Mouse (Mus musculus): Measurements from ENCODE around the gene Ecpas. TPM values are rescaled to one million over a fixed set of nuclear protein-coding genes. Genes with fewer than 3 reads are reported as not detected.

Gene Ecpas
- polyA plus RNA-seq, 1 experiment from 2014 or later = 45.6 TPM

DNA sequence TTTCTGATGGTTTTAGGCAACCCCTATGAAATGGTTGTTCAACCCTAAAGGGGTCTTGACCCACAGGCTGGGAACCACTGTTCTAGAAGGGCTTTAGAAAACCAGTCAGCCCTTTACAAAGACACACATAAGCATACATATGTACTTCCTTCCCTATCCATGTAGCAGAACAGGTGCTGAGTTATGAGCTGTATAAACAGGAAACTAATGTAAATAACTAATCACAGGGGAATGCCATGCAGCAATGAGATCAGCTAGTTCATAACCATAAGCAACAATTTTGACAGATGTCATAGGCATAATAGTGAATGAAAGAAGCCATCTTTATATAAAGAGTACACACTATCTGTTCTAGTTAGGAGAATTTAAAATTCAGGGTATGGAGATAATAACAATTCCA is 29.1 kb upstream of the Ecpas start:
- Histone ChIP-seq H3K4me1 (ENCODE audit: control insufficient read depth, insufficient read depth, low read length) (peaks cover 6% of the 10 kb centered on the region; the same call in 1 of the 2 replicates), H3K36me3 (ENCODE audit: control insufficient read depth, insufficient read depth, low read length) (no peaks in the 10 kb centered on the region), H3K27me3 (ENCODE audit: control insufficient read depth, insufficient read depth, low read length) (no peaks in the 10 kb centered on the region), H3K4me2 (ENCODE audit: low read depth, severe bottlenecking) (no peak overlapping the region), H3K27ac (replicated peaks; ENCODE audit: low read depth, low read length) (no peak overlapping the region), H3K4me3 (ENCODE audit: low read depth, low read length) (no peak overlapping the region), H3K9me3 (ENCODE audit: control insufficient read depth, low read length) (no peaks in the 10 kb centered on the region), H3K9ac (ENCODE audit: low read length) (no peak overlapping the region)
- DNase-seq (ENCODE audit: low spot score) (no peak), ATAC-seq (ENCODE audit: insufficient number of reproducible peaks, low FRiP score, low TSS enrichment, low read depth) (no peak)

DNA sequence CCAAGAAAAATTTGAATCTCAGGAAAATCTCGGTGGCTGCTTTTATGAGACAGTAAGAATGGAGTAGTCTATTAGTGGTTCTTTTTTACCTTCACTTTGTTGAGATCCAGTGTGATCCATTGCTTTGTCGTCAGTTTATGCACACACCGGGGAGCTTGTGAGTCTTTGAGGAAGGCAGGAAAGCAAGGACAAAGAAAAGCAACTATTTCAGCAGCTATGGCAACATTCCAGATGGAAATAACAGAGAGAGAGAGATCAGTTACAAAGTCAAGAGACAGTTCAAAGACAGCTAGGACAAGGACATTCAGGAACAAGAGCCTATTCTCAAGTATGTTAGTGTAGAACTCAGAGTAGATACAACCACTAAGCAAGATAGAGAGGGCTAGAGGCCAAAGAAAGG is 23.3 kb upstream of the Ecpas start:
- ATAC-seq (ENCODE audit: insufficient number of reproducible peaks, low FRiP score, low TSS enrichment, low read depth) (no peak), DNase-seq (ENCODE audit: low spot score) (no peak)
- no peaks in the 10 kb centered on the region for H3K9me3 ChIP-seq (ENCODE audit: control insufficient read depth, low read length)
- H3K4me3 ChIP-seq (ENCODE audit: low read depth, low read length) = no peak overlapping the region
- H3K4me1 ChIP-seq (ENCODE audit: control insufficient read depth, insufficient read depth, low read length) = no peaks in the 10 kb centered on the region
- H3K36me3 ChIP-seq (ENCODE audit: control insufficient read depth, insufficient read depth, low read length) = no peaks in the 10 kb centered on the region
- no peak overlapping the region for H3K27ac ChIP-seq (replicated peaks; ENCODE audit: low read depth, low read length)
- 80% methylated on average over 3 of the region's 3 CpGs for WGBS
- no peak overlapping the region for H3K4me2 ChIP-seq (ENCODE audit: low read depth, severe bottlenecking)
- no peaks in the 10 kb centered on the region for H3K27me3 ChIP-seq (ENCODE audit: control insufficient read depth, insufficient read depth, low read length)
- no peak overlapping the region for H3K9ac ChIP-seq (ENCODE audit: low read length)

DNA sequence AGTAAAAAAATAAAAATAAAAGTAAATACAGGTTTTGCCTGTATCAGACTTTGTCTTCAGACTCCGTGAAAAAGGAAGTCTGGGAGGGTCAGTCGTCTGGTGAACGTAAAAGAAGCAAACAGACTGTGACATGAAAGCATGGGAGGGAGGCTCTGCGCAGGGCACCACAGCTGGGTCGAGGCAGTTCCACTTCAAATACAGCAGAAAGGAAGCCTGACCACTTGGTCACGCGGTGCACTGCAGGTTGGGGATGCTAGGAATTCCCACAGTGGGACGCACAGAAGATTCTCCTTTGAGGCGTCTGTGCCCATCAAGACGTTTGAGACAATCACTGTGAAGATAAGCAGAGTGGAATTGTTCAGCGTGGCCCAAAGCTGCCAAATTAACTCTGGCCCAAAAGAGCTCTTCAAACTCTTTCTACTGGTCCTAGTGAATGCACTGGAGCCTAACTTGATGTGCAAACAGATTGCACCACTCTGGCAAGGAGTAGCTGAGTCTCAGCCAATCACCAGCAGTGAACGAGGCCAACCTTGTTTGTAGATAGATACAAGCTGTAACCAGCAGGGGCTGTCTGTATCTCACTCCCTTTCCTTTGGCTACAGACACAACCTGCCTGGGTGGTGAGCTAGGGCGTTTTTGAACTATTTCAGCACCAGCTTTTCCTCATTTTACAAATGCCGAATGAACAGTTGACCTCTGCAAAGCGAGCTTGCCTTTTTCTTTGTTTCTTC is 22.4 kb upstream of the Ecpas start:
- Histone ChIP-seq H3K4me3 (ENCODE audit: low read depth, low read length) (no peak overlapping the region), H3K4me1 (ENCODE audit: control insufficient read depth, insufficient read depth, low read length) (no peaks in the 10 kb centered on the region), H3K27ac (replicated peaks; ENCODE audit: low read depth, low read length) (no peak overlapping the region), H3K27me3 (ENCODE audit: control insufficient read depth, insufficient read depth, low read length) (no peaks in the 10 kb centered on the region), H3K9ac (ENCODE audit: low read length) (no peak overlapping the region), H3K36me3 (ENCODE audit: control insufficient read depth, insufficient read depth, low read length) (no peaks in the 10 kb centered on the region), H3K4me2 (ENCODE audit: low read depth, severe bottlenecking) (no peak overlapping the region), H3K9me3 (ENCODE audit: control insufficient read depth, low read length) (no peaks in the 10 kb centered on the region)
- ATAC-seq (ENCODE audit: insufficient number of reproducible peaks, low FRiP score, low TSS enrichment, low read depth) = no peak
- WGBS = 49% methylated on average over 15 of the region's 15 CpGs
- DNase-seq (ENCODE audit: low spot score) = no peak

DNA sequence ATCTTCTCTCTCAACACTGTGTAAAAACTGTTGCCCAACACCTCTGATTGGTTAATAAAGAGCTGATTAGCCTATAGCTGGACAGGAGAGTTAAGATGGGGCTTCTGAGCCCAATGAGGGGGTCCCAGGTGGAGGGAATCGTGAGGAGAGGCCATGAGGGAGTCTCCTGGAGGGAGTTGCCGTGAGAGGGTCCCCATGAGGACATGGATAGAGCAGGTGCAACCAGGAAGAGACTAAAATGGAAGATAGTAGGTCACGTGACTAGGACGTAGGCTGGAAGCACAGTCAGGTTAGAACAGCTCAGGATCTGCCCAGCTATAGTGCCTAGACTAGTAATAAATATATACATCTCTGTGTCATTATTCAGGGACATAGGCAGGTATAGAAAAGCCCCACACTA is 21.8 kb upstream of the Ecpas start:
- no peak overlapping the region for H3K4me2 ChIP-seq (ENCODE audit: low read depth, severe bottlenecking)
- no peaks in the 10 kb centered on the region for H3K9me3 ChIP-seq (ENCODE audit: control insufficient read depth, low read length)
- no peak overlapping the region for H3K9ac ChIP-seq (ENCODE audit: low read length)
- no peak overlapping the region for H3K4me3 ChIP-seq (ENCODE audit: low read depth, low read length)
- no peaks in the 10 kb centered on the region for H3K36me3 ChIP-seq (ENCODE audit: control insufficient read depth, insufficient read depth, low read length)
- no peak for DNase-seq (ENCODE audit: low spot score)
- no peaks in the 10 kb centered on the region for H3K27me3 ChIP-seq (ENCODE audit: control insufficient read depth, insufficient read depth, low read length)
- ATAC-seq (ENCODE audit: insufficient number of reproducible peaks, low FRiP score, low TSS enrichment, low read depth) = no peak
- H3K4me1 ChIP-seq (ENCODE audit: control insufficient read depth, insufficient read depth, low read length) = no peaks in the 10 kb centered on the region
- no peak overlapping the region for H3K27ac ChIP-seq (replicated peaks; ENCODE audit: low read depth, low read length)
- WGBS = 80% methylated on average over 4 of the region's 4 CpGs

DNA sequence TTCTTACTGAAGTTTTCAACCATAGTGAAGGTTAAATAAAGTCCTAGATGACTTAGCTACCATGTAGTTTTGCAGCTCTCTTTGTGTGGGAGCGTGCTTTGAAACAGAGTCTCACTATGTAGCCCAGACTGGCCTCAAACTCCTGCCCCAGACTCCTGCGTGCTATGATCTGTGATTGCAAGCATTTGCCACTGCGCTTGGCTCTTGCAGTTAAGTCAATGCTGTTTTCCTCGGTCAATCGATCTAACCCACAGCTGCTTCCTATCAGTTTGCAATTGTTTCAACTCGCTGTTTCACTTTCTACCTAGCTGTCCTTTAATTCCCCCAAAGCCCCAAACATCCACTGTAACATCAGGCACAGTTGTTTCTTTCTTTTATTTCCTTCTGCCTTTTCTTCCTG is 20.0 kb upstream of the Ecpas start:
- no peaks in the 10 kb centered on the region for H3K4me1 ChIP-seq (ENCODE audit: control insufficient read depth, insufficient read depth, low read length)
- H3K4me3 ChIP-seq (ENCODE audit: low read depth, low read length) = no peak overlapping the region
- no peak overlapping the region for H3K4me2 ChIP-seq (ENCODE audit: low read depth, severe bottlenecking)
- no peaks in the 10 kb centered on the region for H3K27me3 ChIP-seq (ENCODE audit: control insufficient read depth, insufficient read depth, low read length)
- no peaks in the 10 kb centered on the region for H3K9me3 ChIP-seq (ENCODE audit: control insufficient read depth, low read length)
- no peak for ATAC-seq (ENCODE audit: insufficient number of reproducible peaks, low FRiP score, low TSS enrichment, low read depth)
- no peak overlapping the region for H3K9ac ChIP-seq (ENCODE audit: low read length)
- WGBS = 78% methylated on average over 6 of the region's 6 CpGs
- DNase-seq (ENCODE audit: low spot score) = no peak
- no peak overlapping the region for H3K27ac ChIP-seq (replicated peaks; ENCODE audit: low read depth, low read length)
- H3K36me3 ChIP-seq (ENCODE audit: control insufficient read depth, insufficient read depth, low read length) = no peaks in the 10 kb centered on the region

DNA sequence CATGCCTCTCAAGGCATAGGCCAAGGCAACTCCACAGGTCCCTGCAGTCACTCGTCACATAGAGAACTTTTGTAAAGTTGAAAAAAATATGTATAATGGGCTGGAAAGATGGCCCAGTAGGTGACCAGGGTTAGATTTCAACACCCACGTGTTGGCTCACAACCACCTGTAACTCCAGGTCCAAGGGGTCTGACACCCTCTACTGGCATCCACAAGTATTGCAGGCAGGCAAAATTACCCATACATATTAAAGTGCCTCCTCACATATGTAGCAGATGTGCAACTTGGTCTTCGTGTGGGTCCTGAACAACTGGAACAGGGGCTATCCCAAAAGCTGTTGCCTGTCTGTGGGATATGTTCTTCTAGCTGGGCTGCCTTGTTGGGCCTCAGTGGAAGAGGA is 15.1 kb upstream of the Ecpas start:
- DNase-seq (ENCODE audit: low spot score) (no peak), ATAC-seq (ENCODE audit: insufficient number of reproducible peaks, low FRiP score, low TSS enrichment, low read depth) (no peak)
- H3K36me3 ChIP-seq (ENCODE audit: control insufficient read depth, insufficient read depth, low read length) = no peaks in the 10 kb centered on the region
- H3K4me3 ChIP-seq (ENCODE audit: low read depth, low read length) = no peak overlapping the region
- H3K4me2 ChIP-seq (ENCODE audit: low read depth, severe bottlenecking) = no peak overlapping the region
- no peak overlapping the region for H3K27ac ChIP-seq (replicated peaks; ENCODE audit: low read depth, low read length)
- no peak overlapping the region for H3K9ac ChIP-seq (ENCODE audit: low read length)
- H3K9me3 ChIP-seq (ENCODE audit: control insufficient read depth, low read length) = no peaks in the 10 kb centered on the region
- 63% methylated on average over 3 of the region's 3 CpGs for WGBS
- no peaks in the 10 kb centered on the region for H3K4me1 ChIP-seq (ENCODE audit: control insufficient read depth, insufficient read depth, low read length)
- no peaks in the 10 kb centered on the region for H3K27me3 ChIP-seq (ENCODE audit: control insufficient read depth, insufficient read depth, low read length)

DNA sequence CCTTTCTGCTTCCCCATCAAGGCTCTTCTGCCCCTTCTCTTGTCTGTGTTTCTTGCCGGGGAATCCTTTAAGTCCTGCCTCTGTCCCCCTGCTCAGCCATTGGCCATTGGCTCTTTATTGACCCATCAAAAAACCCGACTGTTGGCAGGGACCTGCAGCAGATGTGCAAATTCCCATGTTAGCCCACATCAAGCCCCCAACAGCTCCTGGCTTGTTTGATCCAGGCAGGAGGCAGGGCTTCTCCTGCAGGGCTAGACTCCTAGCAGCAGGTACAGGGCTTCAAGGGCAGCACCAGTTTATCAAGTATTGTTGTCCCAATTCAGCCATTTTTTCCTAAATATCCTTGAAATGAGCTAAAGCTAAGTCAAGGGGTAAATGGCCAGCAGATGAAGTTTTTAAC is 13.6 kb upstream of the Ecpas start:
- Histone ChIP-seq H3K9ac (ENCODE audit: low read length) (no peak overlapping the region), H3K27me3 (ENCODE audit: control insufficient read depth, insufficient read depth, low read length) (no peaks in the 10 kb centered on the region), H3K4me3 (ENCODE audit: low read depth, low read length) (no peak overlapping the region), H3K4me2 (ENCODE audit: low read depth, severe bottlenecking) (no peak overlapping the region), H3K27ac (replicated peaks; ENCODE audit: low read depth, low read length) (no peak overlapping the region), H3K4me1 (ENCODE audit: control insufficient read depth, insufficient read depth, low read length) (no peaks in the 10 kb centered on the region), H3K9me3 (ENCODE audit: control insufficient read depth, low read length) (no peaks in the 10 kb centered on the region), H3K36me3 (ENCODE audit: control insufficient read depth, insufficient read depth, low read length) (no peaks in the 10 kb centered on the region)
- no peak for DNase-seq (ENCODE audit: low spot score)
- 27% methylated on average over 2 of the region's 2 CpGs for WGBS
- no peak for ATAC-seq (ENCODE audit: insufficient number of reproducible peaks, low FRiP score, low TSS enrichment, low read depth)

DNA sequence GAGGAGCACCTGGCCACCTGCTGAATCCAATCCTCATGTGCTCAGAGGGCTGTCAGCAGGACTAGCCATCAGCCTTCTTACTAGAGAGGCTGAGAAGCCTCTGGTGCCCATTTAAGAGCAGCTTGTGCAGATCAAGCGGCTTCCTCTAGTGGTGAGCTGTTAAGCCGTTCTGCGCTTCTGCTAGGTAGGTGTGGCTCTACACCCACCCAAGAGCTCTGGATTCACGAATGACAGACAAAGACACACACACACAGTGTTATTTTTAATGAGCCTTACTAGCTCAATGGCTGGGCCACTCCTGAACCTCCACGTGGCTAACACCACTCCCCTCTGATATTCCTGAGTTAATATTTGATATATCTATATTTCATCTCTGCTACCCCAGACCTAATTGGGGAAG is 13.1 kb upstream of the Ecpas start:
- H3K27me3 ChIP-seq (ENCODE audit: control insufficient read depth, insufficient read depth, low read length) = no peaks in the 10 kb centered on the region
- H3K9ac ChIP-seq (ENCODE audit: low read length) = no peak overlapping the region
- ATAC-seq (ENCODE audit: insufficient number of reproducible peaks, low FRiP score, low TSS enrichment, low read depth) = no peak
- no peak for DNase-seq (ENCODE audit: low spot score)
- H3K4me3 ChIP-seq (ENCODE audit: low read depth, low read length) = no peak overlapping the region
- no peak overlapping the region for H3K27ac ChIP-seq (replicated peaks; ENCODE audit: low read depth, low read length)
- no peaks in the 10 kb centered on the region for H3K36me3 ChIP-seq (ENCODE audit: control insufficient read depth, insufficient read depth, low read length)
- 28% methylated on average over 5 of the region's 5 CpGs for WGBS
- no peaks in the 10 kb centered on the region for H3K9me3 ChIP-seq (ENCODE audit: control insufficient read depth, low read length)
- no peak overlapping the region for H3K4me2 ChIP-seq (ENCODE audit: low read depth, severe bottlenecking)
- no peaks in the 10 kb centered on the region for H3K4me1 ChIP-seq (ENCODE audit: control insufficient read depth, insufficient read depth, low read length)

DNA sequence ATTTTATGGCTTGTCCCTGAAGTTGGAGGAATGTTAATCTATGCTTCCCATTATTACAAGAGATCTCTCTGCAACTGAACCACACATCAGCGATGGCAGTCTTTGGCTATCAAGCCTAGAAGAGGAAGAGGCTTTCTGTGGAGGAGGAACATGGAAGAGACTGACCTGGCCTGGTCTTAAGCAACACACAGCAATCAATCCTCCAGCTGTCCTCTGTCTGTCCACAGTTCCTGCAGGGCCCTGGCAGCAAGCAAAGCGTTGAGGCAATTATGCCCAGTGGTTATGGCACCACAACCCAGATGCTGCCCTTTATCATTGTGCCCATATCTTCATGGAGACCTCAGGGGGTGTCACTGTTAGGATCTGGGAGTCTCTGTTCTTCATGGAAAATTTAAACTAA is 11.4 kb upstream of the Ecpas start:
- no peaks in the 10 kb centered on the region for H3K4me1 ChIP-seq (ENCODE audit: control insufficient read depth, insufficient read depth, low read length)
- DNase-seq (ENCODE audit: low spot score) (no peak), ATAC-seq (ENCODE audit: insufficient number of reproducible peaks, low FRiP score, low TSS enrichment, low read depth) (no peak)
- no peak overlapping the region for H3K27ac ChIP-seq (replicated peaks; ENCODE audit: low read depth, low read length)
- no peak overlapping the region for H3K9ac ChIP-seq (ENCODE audit: low read length)
- no peak overlapping the region for H3K4me3 ChIP-seq (ENCODE audit: low read depth, low read length)
- no peaks in the 10 kb centered on the region for H3K9me3 ChIP-seq (ENCODE audit: control insufficient read depth, low read length)
- no peaks in the 10 kb centered on the region for H3K27me3 ChIP-seq (ENCODE audit: control insufficient read depth, insufficient read depth, low read length)
- H3K4me2 ChIP-seq (ENCODE audit: low read depth, severe bottlenecking) = no peak overlapping the region
- no peaks in the 10 kb centered on the region for H3K36me3 ChIP-seq (ENCODE audit: control insufficient read depth, insufficient read depth, low read length)
- 70% methylated on average over 2 of the region's 2 CpGs for WGBS
